8 mouse cellular contexts compared by ENCODE assay signal in the genomic region with DNA sequence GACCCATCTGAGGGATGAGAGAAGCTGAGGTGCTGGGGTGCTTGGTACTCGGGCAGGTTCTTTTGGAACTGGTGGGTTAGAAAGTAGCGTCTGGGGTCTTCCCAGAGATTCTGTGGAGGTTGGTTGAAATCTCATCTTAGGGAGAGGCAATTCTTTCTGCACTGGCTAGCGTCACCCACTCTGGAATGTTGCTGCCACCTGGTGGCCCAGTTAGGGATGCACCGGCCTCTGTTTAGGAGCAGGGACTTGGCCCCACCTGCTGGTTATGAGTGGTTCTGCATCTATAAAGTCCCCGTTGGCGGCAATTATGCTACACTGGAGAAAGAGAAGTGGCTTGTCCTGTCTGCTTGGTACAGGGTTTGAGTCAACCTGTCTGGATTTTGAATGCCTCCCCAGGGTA. TPM values are rescaled to one million over a fixed set of nuclear protein-coding genes. Genes with fewer than 3 reads are reported as not detected.
DNase-seq lines count a peak whose midpoint lies in the region; ATAC-seq lines count a peak whose summit lies in the region.

No protein-coding gene starts in this region.

- H3K36me3 ChIP-seq in hindbrain, embryonic 16.5 days (ENCODE audit: control insufficient read depth, insufficient read depth, low read length), result no peaks in the 10 kb centered on the region

- peak; percentile 93 for DNase-seq in NIH3T3 (ENCODE audit: low read depth)
- peak; percentile 90 for DNase-seq in cerebellum, adult 8-10 months
- DNase-seq in frontal cortex, postnatal 10 days (ENCODE audit: low spot score in 2 of 2), result peak; percentile 70 to 90
- peak; percentile 92 to 97 for DNase-seq in layer of hippocampus, postnatal 25 days (ENCODE audit: extremely low spot score in 1 of 2, low spot score in 1 of 2)
- peak; percentile 92 for DNase-seq in lung, postnatal 14 days
- peak; percentile 74 for DNase-seq in retina, adult 2 months (ENCODE audit: low read depth, low spot score)
- DNase-seq in thymus, postnatal 14 days, result peak; percentile 84

- no peak overlapping the region for H3K9ac ChIP-seq in hindbrain, embryonic 16.5 days (ENCODE audit: low read depth, low read length)

- no peak overlapping the region for H3K4me2 ChIP-seq in hindbrain, embryonic 16.5 days (ENCODE audit: low read length)

- H3K4me1 ChIP-seq in hindbrain, embryonic 16.5 days (ENCODE audit: control insufficient read depth, insufficient read depth, low read depth, low read length), result peaks cover 6% of the 10 kb centered on the region

- no peak overlapping the region for H3K4me3 ChIP-seq in hindbrain, embryonic 16.5 days (ENCODE audit: low read length)

- WGBS in hindbrain, embryonic 16.5 days, result 0% methylated on average over 6 of the region's 6 CpGs

- peaks cover 16% of the 10 kb centered on the region for H3K27me3 ChIP-seq in hindbrain, embryonic 16.5 days (replicated peaks; ENCODE audit: control insufficient read depth, insufficient read depth, low read length)

- H3K9me3 ChIP-seq in hindbrain, embryonic 16.5 days (ENCODE audit: control insufficient read depth, low read length), result no peaks in the 10 kb centered on the region

- ATAC-seq in hindbrain, embryonic 16.5 days, result peak; percentile 74

- H3K27ac ChIP-seq in hindbrain, embryonic 16.5 days (ENCODE audit: low read depth, low read length), result no peak overlapping the region

RNA-seq across cellular contexts. Expression of a gene that starts 15.4 kb away (rescaled TPM):
- polyA plus RNA-seq in hindbrain, embryonic 16.5 days (2015; fragmentation: Nextera tagmentation; extraction: Ambion mirVana), result 18.0 and 21.6 TPM in 2 replicates
- 10 to 100 TPM; 14.8 to 17.0 TPM for total RNA-seq in layer of hippocampus, postnatal 25 days (2021)
